Mouse (Mus musculus): ENCODE data around the gene Gdap2.

The Gdap2 gene

DNA sequence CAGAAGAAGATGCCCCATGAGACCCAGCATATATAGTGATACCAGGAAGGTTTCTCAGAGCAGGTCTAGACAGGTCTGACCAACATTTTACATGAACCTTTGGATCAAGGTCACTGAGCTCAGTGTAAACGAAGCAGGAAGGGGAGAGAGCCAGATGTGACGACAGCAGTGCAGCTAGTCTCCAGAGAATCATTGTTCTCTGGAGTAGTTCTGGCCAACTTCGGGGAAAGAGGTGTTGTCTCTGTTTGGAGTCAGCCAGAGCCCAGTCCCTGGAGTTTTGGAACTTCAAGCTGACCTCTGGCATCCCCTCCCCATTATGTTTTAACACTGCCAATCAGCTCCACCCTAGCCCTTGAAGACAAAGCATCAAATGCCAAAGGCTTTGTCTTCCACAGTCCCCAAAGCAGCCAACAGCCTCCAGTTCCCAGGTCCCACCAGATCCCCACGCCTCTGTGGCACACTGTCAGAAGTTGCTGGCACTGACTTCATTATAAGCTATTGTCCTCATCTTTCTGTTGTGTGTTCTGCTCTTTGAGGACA, 84.2 kb downstream of the Gdap2 start:
- DNase-seq (ENCODE audit: low read depth, low spot score): no peak

Data from forelimb bud, embryonic 11.5 days (tissue).